Mouse (Mus musculus) forebrain, embryonic 10.5 days (tissue): ENCODE measurements around the gene Phc2. TPM values are rescaled to one million over a fixed set of nuclear protein-coding genes. Genes with fewer than 3 reads are reported as not detected.

Experiments
- DNase-seq: peaks from one replicate; pipeline ENCODE4 v3.0.0-alpha.2; 2017; ENCODE audit warnings: low spot score; ENCODE audit errors: extremely low spot score
- H3K27ac ChIP-seq: fragments of 300-500 bp; sonication (generic); 2 replicates; pipeline ENCODE4 v1.5.1; 2016; ENCODE audit warnings: mild to moderate bottlenecking
- H3K27me3 ChIP-seq: fragments of 300-500 bp; sonication (generic); 2 replicates; pipeline ENCODE4 v1.6.1; 2016; ENCODE audit warnings: mild to moderate bottlenecking; ENCODE audit not compliant: poor library complexity, severe bottlenecking
- H3K36me3 ChIP-seq: fragments of 300-500 bp; sonication (generic); replicated peaks from 2 replicates; pipeline ENCODE4 v1.6.1; 2016; ENCODE audit warnings: mild to moderate bottlenecking, moderate library complexity
- H3K4me1 ChIP-seq: fragments of 300-500 bp; sonication (generic); 2 replicates; pipeline ENCODE4 v1.6.1; 2016
- H3K4me3 ChIP-seq: fragments of 300-500 bp; sonication (generic); 2 replicates; pipeline ENCODE4 v1.5.1; 2016; ENCODE audit warnings: mild to moderate bottlenecking, moderate library complexity
- H3K9me3 ChIP-seq: fragments of 300-500 bp; sonication (generic); 2 replicates; pipeline ENCODE4 v1.6.1; 2016; ENCODE audit warnings: mild to moderate bottlenecking, moderate library complexity
- WGBS: fragments of 180-500 bp; shearing (Covaris S2); methylation state at CpG from one replicate; pipeline ENCODE4 v1.1.7; 2016; 5-methylcytosine and 5-hydroxymethylcytosine counted together
- polyA plus RNA-seq: library from polyadenylated mRNA; unstranded; fragments of >200 nt; fragmentation: Nextera tagmentation; extraction: Ambion mirVana; gene quantifications from 2 replicates; pipeline ENCODE4 v1.2.1, GENCODE M21; 2016

Phc2 gene
- polyA plus RNA-seq, 1 experiment from 2014 or later, result 23.4 TPM

DNA sequence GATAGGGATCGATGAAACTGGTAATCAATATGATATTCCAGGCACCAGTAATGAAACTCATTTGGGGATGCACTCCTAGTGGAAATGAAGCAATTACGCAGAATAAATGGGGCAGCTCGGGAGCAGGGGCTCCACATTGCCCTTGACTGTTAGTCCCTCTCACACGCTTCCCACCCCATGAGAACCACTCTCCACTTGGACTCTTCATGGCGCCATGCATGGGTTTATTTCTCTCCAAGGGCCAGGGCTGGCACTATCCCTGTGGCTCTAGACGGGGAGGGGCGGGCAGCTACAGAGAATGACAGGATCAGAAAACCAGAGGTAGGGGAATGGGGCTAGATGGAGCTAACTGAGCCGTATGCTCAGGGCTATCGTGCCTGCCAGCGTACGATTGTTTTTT lies 29.6 kb downstream of the Phc2 start:
- Histone ChIP-seq H3K27me3 (no peaks in the 10 kb centered on the region), H3K36me3 (no peaks in the 10 kb centered on the region), H3K9me3 (peaks cover 7% of the 10 kb centered on the region; the same call in 1 of the 2 replicates), H3K4me3 (no peak overlapping the region), H3K27ac (no peak overlapping the region), H3K4me1 (peaks cover 35% of the 10 kb centered on the region)
- no peak for DNase-seq
- 82% methylated on average over 11 of the region's 11 CpGs for WGBS

DNA sequence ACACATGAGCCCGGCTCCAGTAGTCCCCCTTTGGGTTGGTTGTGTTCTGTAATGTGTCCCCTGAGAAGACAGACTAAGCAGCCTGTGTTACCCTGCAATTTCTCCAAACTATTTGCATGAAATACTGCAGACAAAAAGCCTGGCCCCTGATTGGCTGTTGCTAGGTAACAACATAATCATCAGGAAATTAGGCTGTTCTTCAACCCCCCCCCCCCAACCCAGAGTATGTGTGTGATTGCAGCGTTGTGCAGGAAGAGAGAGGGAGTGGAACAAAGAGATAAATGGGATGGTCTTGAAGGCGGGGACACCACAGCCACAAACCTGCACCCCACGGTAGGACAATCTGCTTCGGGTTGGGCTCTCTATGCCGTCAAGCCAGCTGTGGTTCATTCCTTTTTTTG lies 34.0 kb downstream of the Phc2 start:
- DNase-seq, result no peak
- Histone ChIP-seq H3K9me3 (peaks cover 7% of the 10 kb centered on the region; the same call in 1 of the 2 replicates), H3K4me1 (peaks cover 60% of the 10 kb centered on the region), H3K27ac (peak overlapping the region; percentile 6; the same call in 1 of the 2 replicates), H3K4me3 (no peak overlapping the region), H3K36me3 (no peaks in the 10 kb centered on the region), H3K27me3 (no peaks in the 10 kb centered on the region)
- whole genome bisulfite sequencing, result 73% methylated on average over 6 of the region's 6 CpGs

- Histone ChIP-seq H3K9me3 (peaks cover 7% of the 10 kb centered on the region; the same call in 1 of the 2 replicates), H3K4me3 (no peak overlapping the region), H3K27ac (peak overlapping the region; percentile 6; the same call in 1 of the 2 replicates), H3K27me3 (no peaks in the 10 kb centered on the region), H3K36me3 (no peaks in the 10 kb centered on the region), H3K4me1 (peaks cover 60% of the 10 kb centered on the region)
- DNase-seq, result no peak
- WGBS, result 89% methylated on average over 9 of the region's 9 CpGs
These were observed 34.5 kb downstream of the Phc2 start for GRCm38 (mm10) chr4:128688976-128689375.

DNA sequence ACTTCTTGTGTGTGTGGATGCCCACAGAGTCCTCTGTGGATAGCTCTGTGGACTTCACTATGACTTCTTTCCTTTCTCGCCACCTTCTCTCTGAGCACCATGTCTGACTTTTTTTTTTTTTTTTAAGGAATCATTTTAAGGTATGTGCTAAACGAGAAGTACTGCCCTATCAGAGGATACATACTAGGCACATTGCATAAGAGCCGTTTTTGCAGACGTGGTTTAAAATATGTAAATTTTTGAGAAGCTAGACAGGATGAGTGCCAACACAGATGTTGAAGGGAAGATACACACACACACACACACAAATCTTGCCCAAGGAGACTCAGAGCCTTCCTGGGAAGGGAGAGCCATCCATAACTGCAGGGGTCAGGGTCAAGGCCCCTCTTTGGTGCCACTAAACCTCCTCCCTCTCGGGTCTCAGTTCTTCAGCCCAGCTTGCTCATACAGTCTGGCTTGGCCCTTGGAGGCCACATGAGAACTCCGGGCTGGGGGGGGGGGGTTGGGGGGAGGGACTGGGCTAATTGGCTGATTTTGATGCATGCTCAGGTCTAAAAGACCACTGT lies 35.3 kb downstream of the Phc2 start:
- no peak overlapping the region for H3K27ac ChIP-seq
- WGBS, result 76% methylated on average over 6 of the region's 6 CpGs
- no peak for DNase-seq
- peaks cover 7% of the 10 kb centered on the region; the same call in 1 of the 2 replicates for H3K9me3 ChIP-seq
- H3K4me3 ChIP-seq, result no peak overlapping the region
- H3K4me1 ChIP-seq, result peaks cover 58% of the 10 kb centered on the region
- H3K36me3 ChIP-seq, result no peaks in the 10 kb centered on the region
- H3K27me3 ChIP-seq, result no peaks in the 10 kb centered on the region

DNA sequence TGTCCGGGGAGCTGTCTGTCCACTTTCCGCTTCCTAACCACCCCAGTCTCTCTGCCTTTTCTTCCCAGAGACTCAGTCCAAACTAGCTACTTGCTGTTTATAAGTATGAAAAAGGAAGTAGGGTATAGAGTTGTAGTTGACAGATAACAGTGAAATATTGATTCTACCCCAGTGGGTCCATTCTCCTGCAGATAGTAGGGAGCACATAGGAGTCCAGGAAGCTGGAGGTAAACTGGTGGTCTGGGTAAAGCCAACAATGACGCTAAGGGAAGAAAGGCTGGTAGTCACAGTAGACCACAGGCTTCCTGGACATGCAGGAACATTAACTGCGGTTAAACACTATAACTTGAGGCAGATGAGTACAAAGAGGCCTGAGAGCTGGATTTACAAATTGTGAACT lies 36.7 kb downstream of the Phc2 start:
- Histone ChIP-seq H3K9me3 (peaks cover 7% of the 10 kb centered on the region; the same call in 1 of the 2 replicates), H3K27ac (no peak overlapping the region), H3K27me3 (no peaks in the 10 kb centered on the region), H3K4me1 (peaks cover 58% of the 10 kb centered on the region), H3K4me3 (no peak overlapping the region), H3K36me3 (no peaks in the 10 kb centered on the region)
- WGBS, result 82% methylated on average over 4 of the region's 4 CpGs
- DNase-seq, result no peak

- Histone ChIP-seq H3K27me3 (no peaks in the 10 kb centered on the region), H3K27ac (peak overlapping the region; percentile 74), H3K4me1 (peaks cover 62% of the 10 kb centered on the region), H3K36me3 (no peaks in the 10 kb centered on the region), H3K4me3 (no peak overlapping the region), H3K9me3 (peaks cover 5% of the 10 kb centered on the region; the same call in 1 of the 2 replicates)
- DNase-seq, result no peak
- 72% methylated on average over 15 of the region's 15 CpGs for WGBS
These were observed 37.8 kb downstream of the Phc2 start for GRCm38 (mm10) chr4:128692149-128692925.

DNA sequence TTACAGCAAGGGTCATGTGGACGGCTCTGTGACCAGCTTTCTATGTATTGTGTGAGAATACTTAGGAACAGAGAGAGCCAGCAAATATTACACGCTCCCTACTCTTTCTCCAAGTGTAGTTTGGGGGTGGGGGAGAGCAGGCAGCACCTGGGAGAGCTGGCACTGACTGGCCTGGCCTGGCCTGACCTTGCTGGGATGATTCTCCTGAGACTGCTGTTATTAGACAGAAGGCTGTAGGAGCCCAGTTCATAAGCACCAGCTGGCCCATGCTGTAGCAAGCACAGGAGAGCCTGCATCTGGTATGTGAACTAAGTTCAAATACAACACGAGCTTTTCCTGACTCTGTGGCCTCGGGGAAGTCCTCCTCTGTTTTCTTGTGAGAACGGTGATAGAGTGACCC lies 38.7 kb downstream of the Phc2 start:
- H3K4me3 ChIP-seq, result no peak overlapping the region
- no peaks in the 10 kb centered on the region for H3K27me3 ChIP-seq
- no peaks in the 10 kb centered on the region for H3K36me3 ChIP-seq
- no peaks in the 10 kb centered on the region for H3K9me3 ChIP-seq
- no peak for DNase-seq
- 63% methylated on average over 5 of the region's 5 CpGs for WGBS
- peak overlapping the region; percentile 74 for H3K27ac ChIP-seq
- peaks cover 68% of the 10 kb centered on the region for H3K4me1 ChIP-seq

GRCm38 (mm10) chr4:128694315-128694714 lies 39.8 kb downstream of the Phc2 start:
- Histone ChIP-seq H3K4me1 (peaks cover 62% of the 10 kb centered on the region), H3K9me3 (no peaks in the 10 kb centered on the region), H3K36me3 (no peaks in the 10 kb centered on the region), H3K4me3 (no peak overlapping the region), H3K27me3 (no peaks in the 10 kb centered on the region), H3K27ac (no peak overlapping the region)
- DNase-seq, result no peak

DNA sequence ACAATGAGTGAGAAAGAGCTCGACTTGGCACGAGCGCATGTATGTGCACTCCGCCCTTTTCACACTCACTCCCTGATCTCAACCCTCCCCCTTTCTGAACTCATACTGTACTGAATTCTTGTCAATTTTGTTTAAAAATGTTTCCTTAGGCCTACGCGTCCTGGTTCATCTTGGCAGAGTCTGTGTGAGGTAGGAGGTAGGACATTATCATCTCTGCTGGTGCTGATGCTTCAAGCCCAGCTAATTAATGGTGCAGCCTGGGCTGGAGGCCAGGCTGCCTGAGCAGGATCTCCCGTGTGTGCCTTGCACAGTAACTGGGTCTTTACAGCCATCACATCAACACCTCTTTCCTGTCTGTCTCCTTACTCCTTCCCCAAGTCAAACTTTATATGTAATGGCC lies 40.6 kb downstream of the Phc2 start:
- H3K27me3 ChIP-seq, result no peaks in the 10 kb centered on the region
- no peaks in the 10 kb centered on the region for H3K9me3 ChIP-seq
- WGBS, result 91% methylated on average over 7 of the region's 7 CpGs
- no peak for DNase-seq
- H3K36me3 ChIP-seq, result no peaks in the 10 kb centered on the region
- peaks cover 54% of the 10 kb centered on the region for H3K4me1 ChIP-seq
- H3K4me3 ChIP-seq, result no peak overlapping the region
- H3K27ac ChIP-seq, result no peak overlapping the region

DNA sequence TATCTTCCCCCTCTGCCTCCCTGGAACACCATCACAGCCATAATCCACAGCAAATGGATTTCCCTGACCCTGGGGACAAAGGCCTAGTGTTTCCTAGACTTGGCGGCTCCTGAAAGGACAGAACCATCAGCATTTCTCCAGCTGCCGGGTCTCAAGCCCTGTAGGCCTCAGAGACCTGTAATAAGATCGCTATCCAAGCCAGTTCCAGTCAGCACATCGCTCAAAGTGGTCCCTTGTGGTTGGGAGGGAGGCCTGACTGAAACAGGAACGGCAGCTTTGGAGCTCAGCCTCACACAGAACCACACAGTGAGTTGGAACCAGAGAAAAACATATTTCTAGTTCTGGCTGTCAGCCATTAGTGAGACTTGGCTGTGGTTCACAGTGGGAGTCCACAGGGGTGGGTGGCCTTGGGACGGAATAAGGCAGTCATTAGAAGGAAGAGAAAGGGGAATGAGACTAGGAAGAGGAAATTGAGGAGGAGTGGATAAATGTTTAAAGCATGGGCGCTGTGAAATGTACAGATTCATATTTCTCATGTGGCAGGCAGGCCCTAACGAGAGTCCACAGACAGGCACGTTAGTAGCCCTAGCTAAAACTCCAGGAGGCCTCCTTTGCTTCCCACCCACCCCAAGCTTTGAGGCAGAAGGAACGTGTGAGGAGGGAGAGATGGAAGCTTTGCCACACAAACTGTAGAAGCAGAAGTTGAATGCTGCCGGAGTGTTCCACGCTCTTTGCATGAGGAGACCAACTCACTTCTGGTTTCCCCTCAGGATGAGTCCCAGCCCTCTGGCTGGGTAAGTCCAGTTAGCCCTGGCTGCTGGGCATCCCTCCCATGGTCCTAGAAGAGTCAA lies 43.7 kb downstream of the Phc2 start:
- no peaks in the 10 kb centered on the region for H3K36me3 ChIP-seq
- 58% methylated on average over 12 of the region's 12 CpGs for WGBS
- no peaks in the 10 kb centered on the region for H3K27me3 ChIP-seq
- no peak for DNase-seq
- no peaks in the 10 kb centered on the region for H3K9me3 ChIP-seq
- H3K27ac ChIP-seq, result peak overlapping the region; percentile 68
- peaks cover 30% of the 10 kb centered on the region for H3K4me1 ChIP-seq
- no peak overlapping the region for H3K4me3 ChIP-seq

DNA sequence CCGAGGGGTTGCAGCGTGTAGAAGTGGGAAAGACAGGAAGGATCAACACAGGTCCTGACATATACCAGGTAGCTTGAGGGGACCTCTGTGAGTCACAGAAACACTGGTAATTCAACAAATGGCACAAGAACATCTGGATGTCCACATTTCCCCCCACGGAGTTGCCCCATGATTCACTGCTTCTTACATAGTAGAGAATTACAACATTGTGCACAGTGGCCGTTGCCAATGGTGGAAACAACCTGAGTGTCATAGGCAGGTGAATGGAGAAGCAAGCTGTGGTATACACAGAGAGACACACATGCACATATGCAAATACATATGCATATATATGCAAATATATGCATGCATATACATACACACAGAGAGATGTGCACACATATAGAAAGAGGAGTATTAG lies 45.4 kb downstream of the Phc2 start:
- Histone ChIP-seq H3K36me3 (no peaks in the 10 kb centered on the region), H3K9me3 (no peaks in the 10 kb centered on the region), H3K4me3 (no peak overlapping the region), H3K4me1 (peaks cover 21% of the 10 kb centered on the region), H3K27me3 (no peaks in the 10 kb centered on the region), H3K27ac (no peak overlapping the region)
- DNase-seq, result no peak
- 93% methylated on average over 4 of the region's 4 CpGs for WGBS

DNA sequence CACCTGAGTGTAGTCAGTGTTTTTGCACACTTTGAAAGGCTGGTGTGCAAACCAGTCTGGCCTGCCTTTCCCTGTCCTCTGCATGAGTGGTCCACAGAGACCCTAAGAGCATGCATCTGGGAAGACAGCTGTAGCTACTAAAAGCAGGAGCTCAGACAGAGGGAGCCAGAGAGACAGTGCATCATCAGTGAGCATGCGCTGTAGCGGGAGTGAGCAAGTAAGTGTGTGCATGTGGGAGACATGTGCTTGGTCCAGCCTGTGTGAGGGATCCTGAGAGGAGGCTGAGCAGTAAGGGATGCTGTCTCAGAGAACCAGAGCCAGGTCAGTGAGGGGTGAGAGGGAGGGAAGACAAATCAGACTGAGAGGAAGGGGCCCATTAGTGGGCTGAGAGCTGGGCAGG lies 46.0 kb downstream of the Phc2 start:
- no peaks in the 10 kb centered on the region for H3K27me3 ChIP-seq
- DNase-seq, result no peak
- 78% methylated on average over 2 of the region's 2 CpGs for WGBS
- 0 out of 2 replicates have a peak overlapping the region, but pooled peaks have one; percentile 12 for H3K27ac ChIP-seq
- peaks cover 21% of the 10 kb centered on the region for H3K4me1 ChIP-seq
- no peaks in the 10 kb centered on the region for H3K9me3 ChIP-seq
- H3K4me3 ChIP-seq, result no peak overlapping the region
- H3K36me3 ChIP-seq, result no peaks in the 10 kb centered on the region
